Mouse (Mus musculus) kidney, postnatal 0 days (tissue): ENCODE data around the gene Rtkn2. TPM values are rescaled to one million over a fixed set of nuclear protein-coding genes. Genes with fewer than 3 reads are reported as not detected.

ENCODE experiments used
- ATAC-seq: fragments of 200-750 bp; cut with Nextera tagmentation; replicated peaks from 2 replicates; pipeline ENCODE4 v1.8.0; 2017; ENCODE audit warnings: low read depth, moderate number of reproducible peaks, moderate TSS enrichment, moderate library complexity; ENCODE audit not compliant: low FRiP score
- DNase-seq: peaks from one replicate; pipeline ENCODE4 v3.0.0-alpha.2; 2016; ENCODE audit warnings: low spot score
- H3K27ac ChIP-seq: fragments of 300-500 bp; sonication (generic); 2 replicates; pipeline ENCODE4 v1.5.1; 2014; ENCODE audit warnings: mild to moderate bottlenecking
- H3K27me3 ChIP-seq: fragments of 300-500 bp; sonication (generic); 2 replicates; pipeline ENCODE4 v1.6.1; 2014; ENCODE audit warnings: low read length, mixed read lengths; ENCODE audit not compliant: insufficient read depth
- H3K36me3 ChIP-seq: fragments of 300-500 bp; sonication (generic); 2 replicates; pipeline ENCODE4 v1.6.1; 2014; ENCODE audit warnings: low read length, mixed read lengths; ENCODE audit not compliant: insufficient read depth
- H3K4me1 ChIP-seq: fragments of 300-500 bp; sonication (generic); replicated peaks from 2 replicates; pipeline ENCODE4 v1.6.1; 2014; ENCODE audit warnings: antibody characterized with exemption, low read length, mixed read lengths; ENCODE audit not compliant: insufficient read depth
- H3K4me2 ChIP-seq: fragments of 300-500 bp; sonication (generic); 2 replicates; pipeline ENCODE4 v1.6.1; 2014; ENCODE audit warnings: mild to moderate bottlenecking, low read length, moderate library complexity, mixed read lengths
- H3K4me3 ChIP-seq: fragments of 300-500 bp; sonication (generic); replicated peaks from 2 replicates; pipeline ENCODE4 v1.5.1; 2014; ENCODE audit warnings: low read depth, low read length
- H3K9ac ChIP-seq: fragments of 300-500 bp; sonication (generic); 2 replicates; pipeline ENCODE4 v1.6.1; 2014; ENCODE audit warnings: low read depth, low read length
- H3K9me3 ChIP-seq: fragments of 300-500 bp; sonication (generic); replicated peaks from 2 replicates; pipeline ENCODE4 v1.6.1; 2016; ENCODE audit warnings: low read length, inconsistent platforms, mixed read lengths
- CTCF ChIP-seq: IDR thresholded peaks from 2 replicates; pipeline ENCODE4 v1.5.1; 2016; ENCODE audit warnings: antibody characterized with exemption, low read depth, mild to moderate bottlenecking, moderate library complexity
- WGBS: fragments of 180-500 bp; shearing (Covaris S2); extraction: QIAGEN DNeasy Blood & Tissue Kit; methylation state at CpG from one replicate; pipeline ENCODE4 v1.1.7; 2014; 5-methylcytosine and 5-hydroxymethylcytosine counted together
- polyA plus RNA-seq: library from polyadenylated mRNA; unstranded; fragments of >200 nt; fragmentation: Nextera tagmentation; extraction: Ambion mirVana; gene quantifications from 2 replicates; pipeline ENCODE4 v1.2.1, GENCODE M21; 2015

Gene Rtkn2
- polyA plus RNA-seq, 1 experiment from 2014 or later = 4.4 TPM

DNA sequence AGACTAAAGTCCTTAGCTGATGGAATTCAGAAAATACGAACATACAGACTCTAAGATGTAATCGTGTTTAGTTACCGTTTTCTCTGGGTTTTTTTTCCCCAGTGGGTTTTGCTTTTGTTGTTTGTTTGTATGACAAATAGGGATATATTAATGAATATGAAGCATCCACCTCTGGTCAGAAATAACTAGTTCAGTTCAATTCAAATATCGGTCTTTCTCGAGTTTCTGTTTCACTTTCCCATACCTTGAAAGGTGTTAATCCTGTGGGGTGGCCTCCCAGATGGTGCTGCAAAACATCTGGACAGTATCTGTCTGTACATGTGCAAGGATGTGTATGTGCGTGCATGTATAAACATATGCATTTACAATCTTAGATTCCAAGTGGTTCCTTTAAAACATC is 61.0 kb downstream of the Rtkn2 start:
- Histone ChIP-seq H3K4me3 (no peak overlapping the region), H3K27ac (no peak overlapping the region), H3K36me3 (no peaks in the 10 kb centered on the region), H3K9ac (no peak overlapping the region), H3K4me1 (no peaks in the 10 kb centered on the region), H3K4me2 (no peak overlapping the region), H3K27me3 (no peaks in the 10 kb centered on the region), H3K9me3 (no peaks in the 10 kb centered on the region)
- no peak for ATAC-seq
- 88% methylated on average over 6 of the region's 6 CpGs for WGBS
- no peak for TF ChIP-seq CTCF
- DNase-seq = no peak

GRCm38 (mm10) chr10:68043973-68044372 is 64.6 kb downstream of the Rtkn2 start:
- ATAC-seq = no peak
- H3K36me3 ChIP-seq = no peaks in the 10 kb centered on the region
- 43% methylated on average over 6 of the region's 6 CpGs for WGBS
- no peak for TF ChIP-seq CTCF
- no peak for DNase-seq
- no peak overlapping the region for H3K4me2 ChIP-seq
- H3K9me3 ChIP-seq = no peaks in the 10 kb centered on the region
- H3K4me1 ChIP-seq = no peaks in the 10 kb centered on the region
- no peaks in the 10 kb centered on the region for H3K27me3 ChIP-seq
- no peak overlapping the region for H3K9ac ChIP-seq
- no peak overlapping the region for H3K4me3 ChIP-seq
- no peak overlapping the region for H3K27ac ChIP-seq

DNA sequence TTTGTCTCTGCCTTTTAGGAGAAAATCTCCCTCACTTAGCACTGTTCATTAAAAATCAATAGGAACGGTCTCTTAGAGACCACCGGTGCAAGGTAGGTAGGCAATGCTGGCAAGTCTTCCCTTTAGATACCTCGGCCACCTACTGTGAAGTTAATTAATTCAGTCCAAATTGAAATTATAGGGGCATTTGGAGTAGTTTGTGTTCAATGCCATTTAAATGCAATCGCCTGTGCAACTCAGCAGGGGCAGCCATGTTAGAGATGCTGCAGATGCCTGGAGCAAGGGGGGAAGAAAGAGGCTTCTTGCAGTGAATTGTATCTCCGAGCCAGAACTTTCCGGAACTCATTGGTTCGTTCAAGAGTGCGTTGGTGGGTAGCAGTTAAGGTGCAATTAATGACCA is 65.5 kb downstream of the Rtkn2 start:
- no peak for ATAC-seq

GRCm38 (mm10) chr10:68048641-68049305 is 69.4 kb downstream of the Rtkn2 start:
- WGBS = 82% methylated on average over 8 of the region's 8 CpGs
- TF ChIP-seq CTCF = no peak
- Histone ChIP-seq H3K4me3 (no peak overlapping the region), H3K4me1 (no peaks in the 10 kb centered on the region), H3K9me3 (no peaks in the 10 kb centered on the region), H3K9ac (no peak overlapping the region), H3K27me3 (no peaks in the 10 kb centered on the region), H3K36me3 (no peaks in the 10 kb centered on the region), H3K27ac (no peak overlapping the region), H3K4me2 (no peak overlapping the region)
- ATAC-seq = no peak
- no peak for DNase-seq

More for the DNA sequence above, 65.5 kb downstream of the Rtkn2 start:
- H3K9me3 ChIP-seq = no peaks in the 10 kb centered on the region
- H3K36me3 ChIP-seq = no peaks in the 10 kb centered on the region
- no peaks in the 10 kb centered on the region for H3K4me1 ChIP-seq
- no peak overlapping the region for H3K27ac ChIP-seq
- H3K4me3 ChIP-seq = no peak overlapping the region
- H3K9ac ChIP-seq = no peak overlapping the region
- H3K4me2 ChIP-seq = no peak overlapping the region
- DNase-seq = no peak
- TF ChIP-seq CTCF = no peak
- H3K27me3 ChIP-seq = no peaks in the 10 kb centered on the region
- 94% methylated on average over 8 of the region's 8 CpGs for WGBS

GRCm38 (mm10) chr10:68050882-68051281 is 71.5 kb downstream of the Rtkn2 start:
- Histone ChIP-seq H3K4me2 (no peak overlapping the region), H3K4me1 (no peaks in the 10 kb centered on the region), H3K27ac (no peak overlapping the region), H3K9ac (no peak overlapping the region), H3K9me3 (no peaks in the 10 kb centered on the region), H3K36me3 (no peaks in the 10 kb centered on the region), H3K27me3 (no peaks in the 10 kb centered on the region), H3K4me3 (no peak overlapping the region)
- WGBS = 93% methylated on average over 13 of the region's 13 CpGs
- ATAC-seq = no peak
- DNase-seq = no peak
- peak; percentile 11; the same call in 1 of the 2 replicates for TF ChIP-seq CTCF

- Histone ChIP-seq H3K4me3 (no peak overlapping the region), H3K36me3 (no peaks in the 10 kb centered on the region), H3K27me3 (no peaks in the 10 kb centered on the region), H3K4me2 (no peak overlapping the region), H3K4me1 (no peaks in the 10 kb centered on the region), H3K27ac (no peak overlapping the region), H3K9ac (no peak overlapping the region), H3K9me3 (no peaks in the 10 kb centered on the region)
- no peak for TF ChIP-seq CTCF
- 93% methylated on average over 14 of the region's 14 CpGs for whole genome bisulfite sequencing
- DNase-seq (no peak), ATAC-seq (no peak)
Observed at GRCm38 (mm10) chr10:68051316-68051933, 72.1 kb downstream of the Rtkn2 start.
